Mouse (Mus musculus) hindbrain, embryonic 11.5 days (tissue): ENCODE measurements around the gene Map3k3. TPM values are rescaled to one million over a fixed set of nuclear protein-coding genes. Genes with fewer than 3 reads are reported as not detected.
"Not testable (repeated sequence)": the region's sequence is repeated elsewhere in the genome, so short reads cannot be mapped to it uniquely, and the experiment has no call there.

Experiments
- ATAC-seq: fragments of 200-750 bp; cut with Nextera tagmentation; 2 replicates; pipeline ENCODE4 v1.8.0; 2017; ENCODE audit warnings: mild to moderate bottlenecking, moderate TSS enrichment, moderate library complexity; ENCODE audit not compliant: low FRiP score
- DNase-seq: peaks from one replicate; pipeline ENCODE4 v3.0.0-alpha.2; 2015; ENCODE audit warnings: low spot score
- H3K27ac ChIP-seq: fragments of 300-500 bp; sonication (generic); 2 replicates; pipeline ENCODE4 v1.5.1; 2014; ENCODE audit warnings: mild to moderate bottlenecking, low read depth, low read length
- H3K27me3 ChIP-seq: fragments of 300-500 bp; sonication (generic); 2 replicates; pipeline ENCODE4 v1.6.1; 2014; ENCODE audit warnings: mild to moderate bottlenecking, low read length, moderate library complexity, mixed read lengths; ENCODE audit not compliant: control insufficient read depth, insufficient read depth
- H3K36me3 ChIP-seq: fragments of 300-500 bp; sonication (generic); 2 replicates; pipeline ENCODE4 v1.6.1; 2014; ENCODE audit warnings: mild to moderate bottlenecking, low read length, moderate library complexity, mixed read lengths; ENCODE audit not compliant: control insufficient read depth, insufficient read depth
- H3K4me1 ChIP-seq: fragments of 300-500 bp; sonication (generic); replicated peaks from 2 replicates; pipeline ENCODE4 v1.6.1; 2014; ENCODE audit warnings: low read length, mixed read lengths; ENCODE audit not compliant: control insufficient read depth, insufficient read depth
- H3K4me2 ChIP-seq: fragments of 300-500 bp; sonication (generic); replicated peaks from 2 replicates; pipeline ENCODE4 v1.6.1; 2014; ENCODE audit warnings: mild to moderate bottlenecking, low read depth, low read length
- H3K4me3 ChIP-seq: fragments of 300-500 bp; sonication (generic); 2 replicates; pipeline ENCODE4 v1.5.1; 2014; ENCODE audit warnings: low read depth, low read length
- H3K9ac ChIP-seq: fragments of 300-500 bp; sonication (generic); 2 replicates; pipeline ENCODE4 v1.6.1; 2014; ENCODE audit warnings: low read depth, low read length
- H3K9me3 ChIP-seq: fragments of 300-500 bp; sonication (generic); 2 replicates; pipeline ENCODE4 v1.6.1; 2016; ENCODE audit warnings: low read length; ENCODE audit not compliant: control insufficient read depth
- WGBS: fragments of 180-500 bp; shearing (Covaris S2); extraction: QIAGEN DNeasy Blood & Tissue Kit; methylation state at CpG from one replicate; pipeline ENCODE4 v1.1.7; 2014; 5-methylcytosine and 5-hydroxymethylcytosine counted together
- polyA plus RNA-seq: library from polyadenylated mRNA; unstranded; fragments of >200 nt; fragmentation: Nextera tagmentation; extraction: Ambion mirVana; gene quantifications from 2 replicates; pipeline ENCODE4 v1.2.1, GENCODE M21; 2014

Gene Map3k3
- polyA plus RNA-seq, 1 experiment from 2014 or later = 14.2 TPM

- no peaks in the 10 kb centered on the region for H3K27me3 ChIP-seq
- ATAC-seq (no peak), DNase-seq (no peak)
- H3K9ac ChIP-seq = peak overlapping the region; percentile 92
- 48% methylated on average over 18 of the region's 18 CpGs for WGBS
- no peaks in the 10 kb centered on the region for H3K4me1 ChIP-seq
- no peak overlapping the region for H3K27ac ChIP-seq
- no peaks in the 10 kb centered on the region for H3K36me3 ChIP-seq
- H3K9me3 ChIP-seq = no peaks in the 10 kb centered on the region
- H3K4me2 ChIP-seq = peak overlapping the region; percentile 78; the same call in 1 of the 2 replicates
- H3K4me3 ChIP-seq = peak overlapping the region; percentile 86
Observed at GRCm38 (mm10) chr11:106065073-106065922, 19.1 kb upstream of the Map3k3 start.

- Histone ChIP-seq H3K4me3 (peak within 1 kb of the TSS; percentile 86), H3K27me3 (no peaks in the 10 kb centered on the region), H3K36me3 (no peaks in the 10 kb centered on the region), H3K4me1 (no peaks in the 10 kb centered on the region), H3K9ac (peak within 1 kb of the TSS; percentile 92), H3K27ac (peak within 1 kb of the TSS; percentile 74), H3K4me2 (peak within 1 kb of the TSS; percentile 78), H3K9me3 (no peaks in the 10 kb centered on the region)
- ATAC-seq = peak; percentile 93
- peak; percentile 95 for DNase-seq
- under 1% methylated on average over 49 of the region's 49 CpGs for WGBS
Observed at GRCm38 (mm10) chr11:106065923-106066571, 18.4 kb upstream of the Map3k3 start, which contains the start of gene Taco1. Gene Taco1, plus strand, starts transcription at chr11:106066061.

DNA sequence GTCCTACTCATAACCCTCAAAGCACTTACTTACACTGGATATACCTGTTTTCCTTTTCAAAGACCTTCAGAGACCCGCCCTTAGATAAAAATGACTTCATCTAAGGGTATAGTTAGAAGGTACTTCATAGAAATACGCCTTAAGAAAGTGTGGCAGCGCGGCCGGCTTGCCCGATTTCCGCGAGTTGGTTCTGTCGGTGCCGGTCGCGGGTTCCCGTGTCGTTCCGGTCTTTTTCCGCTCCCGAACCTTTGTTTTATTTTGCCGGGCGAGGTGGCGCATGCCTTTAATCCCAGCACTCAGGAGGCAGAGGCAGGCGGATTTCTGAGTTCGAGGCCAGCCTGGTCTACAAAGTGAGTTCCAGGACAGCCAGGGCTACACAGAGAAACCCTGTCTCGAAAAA, 17.8 kb upstream of the Map3k3 start:
- H3K27ac ChIP-seq, H3K27me3 ChIP-seq, H3K36me3 ChIP-seq, ATAC-seq, H3K9me3 ChIP-seq, H3K4me1 ChIP-seq: not testable (repeated sequence)
- Histone ChIP-seq H3K9ac (peak overlapping the region; percentile 92), H3K4me2 (peak overlapping the region; percentile 78), H3K4me3 (peak overlapping the region; percentile 86)
- 18% methylated on average over 23 of the region's 23 CpGs for WGBS
- DNase-seq = peak; percentile 92

- no peak overlapping the region for H3K9ac ChIP-seq
- DNase-seq = no peak
- H3K27ac ChIP-seq = no peak overlapping the region
- H3K4me2 ChIP-seq = no peak overlapping the region
- no peaks in the 10 kb centered on the region for H3K4me1 ChIP-seq
- H3K36me3 ChIP-seq = no peaks in the 10 kb centered on the region
- H3K9me3 ChIP-seq = no peaks in the 10 kb centered on the region
- H3K27me3 ChIP-seq = no peaks in the 10 kb centered on the region
- ATAC-seq = no peak
- 86% methylated on average over 3 of the region's 3 CpGs for WGBS
- no peak overlapping the region for H3K4me3 ChIP-seq
Observed at GRCm38 (mm10) chr11:106073774-106074173, 10.6 kb upstream of the Map3k3 start.

DNA sequence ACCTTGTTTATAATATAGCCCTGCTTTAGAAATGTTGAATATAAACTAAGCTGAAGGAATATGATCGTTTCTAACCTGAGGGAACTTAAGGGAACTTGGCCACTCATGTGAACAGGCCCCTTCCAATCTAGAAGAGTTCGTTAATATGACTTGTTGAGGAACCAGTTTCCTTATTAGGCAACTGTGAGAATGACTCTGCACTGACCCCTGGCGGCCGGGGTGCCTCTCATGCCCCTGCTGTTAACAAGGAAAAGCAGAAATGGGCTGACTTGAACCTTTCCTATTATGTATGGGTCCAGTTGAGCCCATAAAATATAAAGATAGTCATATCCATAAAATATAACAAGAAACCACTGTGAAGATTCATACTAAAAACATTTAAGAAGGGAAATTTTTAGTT, 8.1 kb upstream of the Map3k3 start:
- DNase-seq (peak; percentile 86), ATAC-seq (no peak)
- no peak overlapping the region for H3K9ac ChIP-seq
- no peak overlapping the region for H3K4me3 ChIP-seq
- H3K27me3 ChIP-seq = no peaks in the 10 kb centered on the region
- H3K9me3 ChIP-seq = no peaks in the 10 kb centered on the region
- 7% methylated on average over 4 of the region's 4 CpGs for WGBS
- no peaks in the 10 kb centered on the region for H3K4me1 ChIP-seq
- no peak overlapping the region for H3K4me2 ChIP-seq
- no peaks in the 10 kb centered on the region for H3K36me3 ChIP-seq
- H3K27ac ChIP-seq = no peak overlapping the region

GRCm38 (mm10) chr11:106084911-106085561, 623 bp downstream of the Map3k3 start:
- Histone ChIP-seq H3K9me3 (no peaks in the 10 kb centered on the region), H3K36me3 (no peaks in the 10 kb centered on the region), H3K4me3 (peak overlapping the region; percentile 80), H3K27me3 (no peaks in the 10 kb centered on the region), H3K9ac (peak overlapping the region; percentile 77), H3K4me1 (no peaks in the 10 kb centered on the region; the same call in 1 of the 2 replicates), H3K27ac (peak overlapping the region; percentile 95), H3K4me2 (peak overlapping the region; percentile 46)
- DNase-seq = peak; percentile 82
- peak; percentile 73 for ATAC-seq
- WGBS = under 1% methylated on average over 49 of the region's 61 CpGs

GRCm38 (mm10) chr11:106098223-106098622, 13.8 kb downstream of the Map3k3 start:
- H3K9me3 ChIP-seq = no peaks in the 10 kb centered on the region
- H3K4me1 ChIP-seq = no peaks in the 10 kb centered on the region
- no peak for DNase-seq
- no peaks in the 10 kb centered on the region for H3K36me3 ChIP-seq
- H3K27me3 ChIP-seq = no peaks in the 10 kb centered on the region
- no peak overlapping the region for H3K4me3 ChIP-seq
- WGBS = 97% methylated on average over 1 of the region's 1 CpGs
- no peak overlapping the region for H3K27ac ChIP-seq
- ATAC-seq = no peak
- no peak overlapping the region for H3K9ac ChIP-seq
- no peak overlapping the region for H3K4me2 ChIP-seq

DNA sequence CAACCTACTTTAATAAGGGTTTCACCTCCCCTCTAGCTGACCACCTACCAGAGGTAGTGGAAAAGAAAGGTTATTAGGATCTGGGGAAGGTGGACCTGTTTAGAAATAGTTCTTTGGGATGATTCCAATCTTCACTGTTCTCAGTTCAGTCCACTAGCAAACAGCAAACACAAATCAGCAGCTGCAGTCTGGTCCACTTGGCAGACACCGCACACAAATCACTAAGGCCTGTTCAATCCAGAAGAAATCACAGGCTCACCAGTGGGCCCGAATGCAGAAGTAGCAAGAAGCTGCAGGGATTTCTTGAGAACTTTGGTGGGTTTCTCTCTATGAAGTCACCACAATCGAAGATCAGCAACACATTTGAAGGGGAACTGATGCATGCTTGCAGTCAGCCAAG, 18.5 kb downstream of the Map3k3 start:
- H3K36me3 ChIP-seq = no peaks in the 10 kb centered on the region
- no peak overlapping the region for H3K9ac ChIP-seq
- 87% methylated on average over 3 of the region's 3 CpGs for WGBS
- no peaks in the 10 kb centered on the region for H3K4me1 ChIP-seq
- H3K4me3 ChIP-seq = no peak overlapping the region
- H3K4me2 ChIP-seq = no peak overlapping the region
- no peaks in the 10 kb centered on the region for H3K9me3 ChIP-seq
- H3K27ac ChIP-seq = no peak overlapping the region
- DNase-seq = no peak
- no peak for ATAC-seq
- no peaks in the 10 kb centered on the region for H3K27me3 ChIP-seq
